Mouse (Mus musculus): ENCODE results near the gene Obp2b. TPM values are rescaled to one million over a fixed set of nuclear protein-coding genes. Genes with fewer than 3 reads are reported as not detected.

Gene Obp2b
- total RNA-seq, 2 experiments from 2014 or later, result not detected

- no peak for ATAC-seq (replicated peaks; ENCODE audit: low FRiP score, poor library complexity, severe bottlenecking)
Measured at GRCm38 (mm10) chr2:25774640-25775039, 37.8 kb downstream of the Obp2b start.

- no peak for ATAC-seq (replicated peaks; ENCODE audit: low FRiP score, poor library complexity, severe bottlenecking)
Measured at GRCm38 (mm10) chr2:25775991-25776390, 39.2 kb downstream of the Obp2b start.

GRCm38 (mm10) chr2:25776717-25777116 lies 39.9 kb downstream of the Obp2b start, which contains the start of gene Lcn11:
TSS of gene Lcn11 (plus strand) at chr2:25777017.
- no peak for ATAC-seq (replicated peaks; ENCODE audit: low FRiP score, poor library complexity, severe bottlenecking)

- ATAC-seq (replicated peaks; ENCODE audit: low FRiP score, poor library complexity, severe bottlenecking), result no peak
Measured at GRCm38 (mm10) chr2:25779076-25779475, 42.3 kb downstream of the Obp2b start.

GRCm38 (mm10) chr2:25780921-25781320 lies 44.1 kb downstream of the Obp2b start:
- ATAC-seq (replicated peaks; ENCODE audit: low FRiP score, poor library complexity, severe bottlenecking), result no peak

GRCm38 (mm10) chr2:25781957-25782356 lies 45.1 kb downstream of the Obp2b start, which contains the start of gene Gm13539:
TSS of gene Gm13539 (plus strand) at chr2:25782257.
- ATAC-seq (replicated peaks; ENCODE audit: low FRiP score, poor library complexity, severe bottlenecking), result no peak

- ATAC-seq (replicated peaks; ENCODE audit: low FRiP score, poor library complexity, severe bottlenecking), result no peak
Measured at GRCm38 (mm10) chr2:25785573-25786322, 48.9 kb downstream of the Obp2b start.

- ATAC-seq (replicated peaks; ENCODE audit: low FRiP score, poor library complexity, severe bottlenecking), result no peak
Measured at GRCm38 (mm10) chr2:25789092-25789491, 52.3 kb downstream of the Obp2b start.

Other genes with a start within 250 kb of the Obp2b start
- gene Lcn12, start 243.1 kb upstream of the Obp2b start, total RNA-seq (2015; ENCODE audit: low replicate concordance), result not detected in 2 replicates
- gene Lcn12, start 243.1 kb upstream of the Obp2b start, total RNA-seq (2017; ENCODE audit: low replicate concordance), result not detected in 2 replicates
- gene Fbxw5, start 236.3 kb upstream of the Obp2b start, total RNA-seq (2015; ENCODE audit: low replicate concordance), result 10.1 and 13.0 TPM in 2 replicates
- 3.6 and 20.9 TPM in 2 replicates for gene Fbxw5, start 236.3 kb upstream of the Obp2b start, total RNA-seq (2017; ENCODE audit: low replicate concordance)
- gene C8g, start 235.3 kb upstream of the Obp2b start, total RNA-seq (2015; ENCODE audit: low replicate concordance), result not detected in 2 replicates
- gene C8g, start 235.3 kb upstream of the Obp2b start, total RNA-seq (2017; ENCODE audit: low replicate concordance), result 0.64 TPM in 1 of 2 replicates, not detected in the other
- 6.8 and 10.5 TPM in 2 replicates for gene Traf2, start 190.1 kb upstream of the Obp2b start, total RNA-seq (2015; ENCODE audit: low replicate concordance)
- gene Traf2, start 190.1 kb upstream of the Obp2b start, total RNA-seq (2017; ENCODE audit: low replicate concordance), result 5.0 and 17.6 TPM in 2 replicates
- gene Edf1, start 179.2 kb upstream of the Obp2b start, total RNA-seq (2015; ENCODE audit: low replicate concordance), result 70.3 and 72.1 TPM in 2 replicates
- gene Edf1, start 179.2 kb upstream of the Obp2b start, total RNA-seq (2017; ENCODE audit: low replicate concordance), result 58.1 and 65.0 TPM in 2 replicates
- 0.72 TPM in 1 of 2 replicates, not detected in the other for gene Mamdc4, start 162.2 kb upstream of the Obp2b start, total RNA-seq (2015; ENCODE audit: low replicate concordance)
- gene Mamdc4, start 162.2 kb upstream of the Obp2b start, total RNA-seq (2017; ENCODE audit: low replicate concordance), result 2.6 TPM in 1 of 2 replicates, not detected in the other
- 3.6 TPM in 1 of 2 replicates, not detected in the other for gene Phpt1, start 161.8 kb upstream of the Obp2b start, total RNA-seq (2015; ENCODE audit: low replicate concordance)
- gene Phpt1, start 161.8 kb upstream of the Obp2b start, total RNA-seq (2017; ENCODE audit: low replicate concordance), result 1.1 TPM in 1 of 2 replicates, not detected in the other
- 0.36 TPM in 1 of 2 replicates, not detected in the other for gene Ajm1, start 155.3 kb upstream of the Obp2b start, total RNA-seq (2015; ENCODE audit: low replicate concordance)
- not detected in 2 replicates for gene Ajm1, start 155.3 kb upstream of the Obp2b start, total RNA-seq (2017; ENCODE audit: low replicate concordance)
- gene Rabl6, start 128.5 kb upstream of the Obp2b start, total RNA-seq (2015; ENCODE audit: low replicate concordance), result 6.5 and 23.1 TPM in 2 replicates
- 9.3 and 20.5 TPM in 2 replicates for gene Rabl6, start 128.5 kb upstream of the Obp2b start, total RNA-seq (2017; ENCODE audit: low replicate concordance)
- not detected in 2 replicates for gene Ccdc183, start 119.3 kb upstream of the Obp2b start, total RNA-seq (2015; ENCODE audit: low replicate concordance)
- gene Ccdc183, start 119.3 kb upstream of the Obp2b start, total RNA-seq (2017; ENCODE audit: low replicate concordance), result not detected in 2 replicates
- 26.3 TPM in 1 of 2 replicates, not detected in the other for gene Tmem141, start 115.0 kb upstream of the Obp2b start, total RNA-seq (2015; ENCODE audit: low replicate concordance)
- gene Tmem141, start 115.0 kb upstream of the Obp2b start, total RNA-seq (2017; ENCODE audit: low replicate concordance), result 5.5 TPM in 1 of 2 replicates, not detected in the other
- 85.1 and 103 TPM in 2 replicates for gene Fcna, start 109.0 kb upstream of the Obp2b start, total RNA-seq (2015; ENCODE audit: low replicate concordance)
- gene Fcna, start 109.0 kb upstream of the Obp2b start, total RNA-seq (2017; ENCODE audit: low replicate concordance), result 28.7 and 55.7 TPM in 2 replicates
- not detected in 2 replicates for gene Lcn8, start 83.9 kb upstream of the Obp2b start, total RNA-seq (2015; ENCODE audit: low replicate concordance)
- gene Lcn8, start 83.9 kb upstream of the Obp2b start, total RNA-seq (2017; ENCODE audit: low replicate concordance), result not detected in 2 replicates
- gene Lcn5, start 79.1 kb upstream of the Obp2b start, total RNA-seq (2015; ENCODE audit: low replicate concordance), result not detected in 2 replicates
- gene Lcn5, start 79.1 kb upstream of the Obp2b start, total RNA-seq (2017; ENCODE audit: low replicate concordance), result not detected in 2 replicates
- gene Lcn6, start 60.2 kb upstream of the Obp2b start, total RNA-seq (2015; ENCODE audit: low replicate concordance), result not detected in 2 replicates
- not detected in 2 replicates for gene Lcn6, start 60.2 kb upstream of the Obp2b start, total RNA-seq (2017; ENCODE audit: low replicate concordance)
- not detected in 2 replicates for gene Lcn10, start 54.3 kb upstream of the Obp2b start, total RNA-seq (2015; ENCODE audit: low replicate concordance)
- not detected in 2 replicates for gene Lcn10, start 54.3 kb upstream of the Obp2b start, total RNA-seq (2017; ENCODE audit: low replicate concordance)
- gene Obp2a, start 37.0 kb upstream of the Obp2b start, total RNA-seq (2015; ENCODE audit: low replicate concordance), result not detected in 2 replicates
- gene Obp2a, start 37.0 kb upstream of the Obp2b start, total RNA-seq (2017; ENCODE audit: low replicate concordance), result not detected in 2 replicates
- gene Bmyc, start 30.3 kb upstream of the Obp2b start, total RNA-seq (2015; ENCODE audit: low replicate concordance), result 2.5 and 3.2 TPM in 2 replicates
- gene Bmyc, start 30.3 kb upstream of the Obp2b start, total RNA-seq (2017; ENCODE audit: low replicate concordance), result not detected in 2 replicates
- not detected in 2 replicates for gene Lcn3, start 28.6 kb downstream of the Obp2b start, total RNA-seq (2015; ENCODE audit: low replicate concordance)
- gene Lcn3, start 28.6 kb downstream of the Obp2b start, total RNA-seq (2017; ENCODE audit: low replicate concordance), result not detected in 2 replicates
- gene Lcn11, start 40.0 kb downstream of the Obp2b start, total RNA-seq (2015; ENCODE audit: low replicate concordance), result not detected in 2 replicates
- gene Lcn11, start 40.0 kb downstream of the Obp2b start, total RNA-seq (2017; ENCODE audit: low replicate concordance), result not detected in 2 replicates
- not detected in 2 replicates for gene Gm13539, start 45.2 kb downstream of the Obp2b start, total RNA-seq (2015; ENCODE audit: low replicate concordance)
- gene Gm13539, start 45.2 kb downstream of the Obp2b start, total RNA-seq (2017; ENCODE audit: low replicate concordance), result not detected in 2 replicates
- not detected in 2 replicates for gene Glt6d1, start 78.8 kb downstream of the Obp2b start, total RNA-seq (2015; ENCODE audit: low replicate concordance)
- not detected in 2 replicates for gene Glt6d1, start 78.8 kb downstream of the Obp2b start, total RNA-seq (2017; ENCODE audit: low replicate concordance)
- gene Lcn9, start 86.1 kb downstream of the Obp2b start, total RNA-seq (2015; ENCODE audit: low replicate concordance), result not detected in 2 replicates
- not detected in 2 replicates for gene Lcn9, start 86.1 kb downstream of the Obp2b start, total RNA-seq (2017; ENCODE audit: low replicate concordance)
- not detected in 2 replicates for gene Sohlh1, start 110.2 kb downstream of the Obp2b start, total RNA-seq (2015; ENCODE audit: low replicate concordance)
- not detected in 2 replicates for gene Sohlh1, start 110.2 kb downstream of the Obp2b start, total RNA-seq (2017; ENCODE audit: low replicate concordance)
- gene Kcnt1, start 126.7 kb downstream of the Obp2b start, total RNA-seq (2015; ENCODE audit: low replicate concordance), result not detected in 2 replicates
- not detected in 2 replicates for gene Kcnt1, start 126.7 kb downstream of the Obp2b start, total RNA-seq (2017; ENCODE audit: low replicate concordance)
- 18.9 and 31.4 TPM in 2 replicates for gene Camsap1, start 246.3 kb downstream of the Obp2b start, total RNA-seq (2015; ENCODE audit: low replicate concordance)
- 67.6 and 93.3 TPM in 2 replicates for gene Camsap1, start 246.3 kb downstream of the Obp2b start, total RNA-seq (2017; ENCODE audit: low replicate concordance)

Measured in erythroid progenitor cell, adult 5-6 weeks (primary cell).